Mouse (Mus musculus) fibroblast of lung, adult 2 months (primary cell): ENCODE results near the gene Tecpr2.

Experiments used
- DNase-seq: peaks from one replicate; pipeline ENCODE4 v3.0.0-alpha.2; 2011; ENCODE audit warnings: low read depth

Gene Tecpr2

GRCm38 (mm10) chr12:110948082-110948909, 59.2 kb downstream of the Tecpr2 start:
- DNase-seq: no peak

- no peak for DNase-seq
Observed at GRCm38 (mm10) chr12:110948910-110949201, 59.8 kb downstream of the Tecpr2 start.

- DNase-seq: no peak
Observed at GRCm38 (mm10) chr12:110949410-110949809, 60.3 kb downstream of the Tecpr2 start.

GRCm38 (mm10) chr12:110950151-110950550, 61.1 kb downstream of the Tecpr2 start:
- no peak for DNase-seq

- no peak for DNase-seq
Observed at GRCm38 (mm10) chr12:110951236-110951635, 62.2 kb downstream of the Tecpr2 start.

GRCm38 (mm10) chr12:110952628-110953385, 63.7 kb downstream of the Tecpr2 start:
- DNase-seq: no peak

GRCm38 (mm10) chr12:110953443-110953842, 64.4 kb downstream of the Tecpr2 start:
- peak; percentile 52 for DNase-seq

GRCm38 (mm10) chr12:110953900-110954299, 64.8 kb downstream of the Tecpr2 start:
- no peak for DNase-seq

- no peak for DNase-seq
Observed at GRCm38 (mm10) chr12:110954351-110954991, 65.4 kb downstream of the Tecpr2 start.

- DNase-seq: no peak
Observed at GRCm38 (mm10) chr12:110961973-110962372, 72.9 kb downstream of the Tecpr2 start.

- DNase-seq: no peak
Observed at GRCm38 (mm10) chr12:110965500-110965899, 76.4 kb downstream of the Tecpr2 start.

- DNase-seq: no peak
Observed at GRCm38 (mm10) chr12:110966079-110966478, 77.0 kb downstream of the Tecpr2 start.

GRCm38 (mm10) chr12:110967146-110967545, 78.1 kb downstream of the Tecpr2 start:
- no peak for DNase-seq

GRCm38 (mm10) chr12:110970408-110970807, 81.3 kb downstream of the Tecpr2 start:
- DNase-seq: no peak

- DNase-seq: no peak
Observed at GRCm38 (mm10) chr12:110971972-110972371, 82.9 kb downstream of the Tecpr2 start.

GRCm38 (mm10) chr12:110973829-110974228, 84.8 kb downstream of the Tecpr2 start:
- DNase-seq: no peak

GRCm38 (mm10) chr12:110974295-110974694, 85.2 kb downstream of the Tecpr2 start:
- DNase-seq: no peak

GRCm38 (mm10) chr12:110974726-110975125, 85.7 kb downstream of the Tecpr2 start:
- no peak for DNase-seq

- no peak for DNase-seq
Observed at GRCm38 (mm10) chr12:110975385-110975784, 86.3 kb downstream of the Tecpr2 start.

- DNase-seq: no peak
Observed at GRCm38 (mm10) chr12:110975838-110976468, 86.9 kb downstream of the Tecpr2 start.

- DNase-seq: no peak
Observed at GRCm38 (mm10) chr12:110976589-110977344, 87.7 kb downstream of the Tecpr2 start.

GRCm38 (mm10) chr12:110977345-110977733, 88.3 kb downstream of the Tecpr2 start:
- no peak for DNase-seq
